Mouse (Mus musculus) cerebellum, postnatal 25 days (tissue): ENCODE measurements around the gene Rnaseh1.
A peak's percentile ranks its signal among the peaks of the same experiment; 100 is the strongest.

Experiments
- DNase-seq, 2 experiments: peaks; one replicate each; pipeline ENCODE4 v3.0.0; 2021; ENCODE audit warnings: mixed read lengths in 2 of 2

Rnaseh1 gene

DNA sequence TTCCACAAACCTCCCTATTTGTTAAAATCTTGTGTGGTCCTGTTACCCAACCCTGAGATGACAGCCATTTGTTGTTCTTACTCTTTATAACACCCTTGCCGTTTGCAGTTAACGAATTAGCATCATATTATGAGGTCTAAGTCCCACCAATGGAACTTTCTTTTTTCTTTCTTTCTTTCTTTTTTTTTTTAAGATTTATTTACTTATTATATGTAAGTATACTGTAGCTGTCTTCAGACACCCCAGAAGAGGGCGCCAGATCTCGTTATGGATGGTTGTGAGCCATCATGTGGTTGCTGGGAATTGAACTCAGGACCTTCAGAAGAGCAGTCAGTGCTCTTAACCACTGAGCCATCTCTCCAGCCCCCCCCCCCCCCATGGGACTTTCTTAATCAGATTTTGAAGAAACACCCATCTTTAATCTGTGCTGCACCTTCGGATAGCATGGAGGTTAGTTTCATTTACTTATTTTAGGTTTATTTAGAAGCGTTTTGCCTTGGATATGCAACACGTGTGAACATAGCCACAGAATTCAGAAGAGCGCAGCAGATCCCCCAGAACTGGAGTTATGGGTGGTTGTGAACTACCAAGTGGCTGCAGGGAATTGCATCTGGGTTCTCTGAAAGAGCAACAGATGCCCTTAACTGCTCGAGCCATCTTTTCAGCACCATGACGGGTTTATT is 24.8 kb downstream of the Rnaseh1 start:
- no peak for DNase-seq

DNA sequence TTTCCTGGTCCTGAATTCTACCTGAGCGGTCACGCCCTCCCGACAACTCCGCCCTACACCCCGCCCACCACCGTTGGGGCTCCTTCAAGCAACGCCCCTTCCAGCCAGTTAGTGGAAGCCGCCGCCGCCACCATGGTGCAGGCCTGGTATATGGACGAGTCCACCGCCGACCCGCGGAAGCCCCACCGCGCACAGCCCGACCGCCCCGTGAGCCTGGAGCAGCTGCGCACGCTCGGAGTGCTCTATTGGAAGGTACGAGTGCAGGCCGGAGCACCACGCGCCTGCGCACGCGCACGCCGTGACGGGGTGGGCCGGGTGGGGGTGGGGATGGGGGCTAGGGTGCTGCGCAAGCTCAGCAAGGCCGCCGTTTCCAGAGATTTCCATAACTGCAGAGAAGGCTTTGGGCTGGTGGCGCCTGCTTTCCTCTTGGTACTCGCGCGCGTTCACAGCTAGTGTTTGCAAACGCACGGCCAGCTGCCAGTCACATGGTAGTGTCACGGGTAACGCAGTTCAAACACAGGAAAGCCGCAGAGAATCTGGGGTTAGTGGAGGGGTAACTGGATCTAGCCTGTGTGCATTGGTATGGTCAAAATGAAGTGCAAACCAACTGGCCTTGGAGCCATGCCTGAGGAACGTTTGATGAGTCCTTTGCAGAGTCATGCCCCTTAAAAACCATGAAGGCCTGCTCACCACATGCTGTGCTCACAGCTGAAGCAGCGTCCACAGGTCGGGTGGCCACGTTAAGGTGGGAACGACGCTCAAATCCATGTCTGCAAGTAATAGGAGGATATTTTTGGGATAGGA is 25.9 kb downstream of the Rnaseh1 start, which contains the start of gene Adi1:
Gene Adi1 (plus strand): TSS at position 111 of the 804 bp plus-strand sequence.
- DNase-seq = peak; percentile 88

DNA sequence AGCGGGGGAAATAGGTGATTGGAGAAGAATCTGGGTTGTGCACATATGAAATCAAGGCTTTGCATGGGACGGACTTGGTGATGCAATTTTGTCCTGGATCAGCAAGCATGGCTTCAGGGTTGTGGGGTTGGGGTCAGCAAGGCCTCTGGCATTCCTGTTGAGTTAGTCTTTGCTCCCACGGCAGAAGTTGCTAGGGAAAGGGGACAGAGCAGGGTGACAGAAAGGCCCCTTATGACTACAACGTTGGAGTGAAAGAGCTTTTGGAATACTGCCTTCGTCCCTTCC is 26.5 kb downstream of the Rnaseh1 start:
- no peak for DNase-seq

GRCm38 (mm10) chr12:28684674-28685073 is 35.3 kb downstream of the Rnaseh1 start:
- DNase-seq = no peak

- no peak for DNase-seq
Observed at GRCm38 (mm10) chr12:28685771-28686170, 36.4 kb downstream of the Rnaseh1 start.

DNA sequence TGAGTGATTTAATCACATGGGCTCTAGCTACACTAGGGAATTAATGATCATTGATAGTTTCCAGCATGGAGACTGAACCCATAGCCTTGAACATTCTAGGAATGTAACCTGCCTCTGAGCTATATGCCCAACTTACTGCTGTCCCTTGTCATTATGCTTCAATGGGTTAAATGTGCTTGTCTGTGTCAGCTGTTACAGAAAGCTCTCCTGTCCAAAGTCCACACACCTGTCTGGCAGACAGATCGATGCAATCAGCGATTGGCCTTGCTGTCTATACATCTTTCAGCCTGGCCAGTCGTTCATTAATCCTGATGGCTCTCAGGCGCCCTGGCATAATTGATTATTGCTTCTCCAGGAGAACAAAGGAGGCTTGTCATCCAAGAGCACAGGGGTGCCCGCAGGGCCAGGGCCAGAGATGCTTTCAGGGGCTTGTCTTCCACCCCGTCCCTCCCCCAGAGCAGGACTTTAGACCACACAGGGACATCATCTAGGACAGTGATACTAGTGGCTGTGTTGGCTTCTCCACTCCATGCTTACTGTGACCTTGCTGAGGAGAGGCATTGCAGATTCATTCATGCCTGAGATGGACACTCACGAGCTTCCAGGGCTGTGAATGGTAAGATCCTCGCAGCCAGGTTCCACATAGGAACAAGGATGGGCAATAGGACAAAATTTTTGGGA is 36.9 kb downstream of the Rnaseh1 start:
- no peak for DNase-seq

DNA sequence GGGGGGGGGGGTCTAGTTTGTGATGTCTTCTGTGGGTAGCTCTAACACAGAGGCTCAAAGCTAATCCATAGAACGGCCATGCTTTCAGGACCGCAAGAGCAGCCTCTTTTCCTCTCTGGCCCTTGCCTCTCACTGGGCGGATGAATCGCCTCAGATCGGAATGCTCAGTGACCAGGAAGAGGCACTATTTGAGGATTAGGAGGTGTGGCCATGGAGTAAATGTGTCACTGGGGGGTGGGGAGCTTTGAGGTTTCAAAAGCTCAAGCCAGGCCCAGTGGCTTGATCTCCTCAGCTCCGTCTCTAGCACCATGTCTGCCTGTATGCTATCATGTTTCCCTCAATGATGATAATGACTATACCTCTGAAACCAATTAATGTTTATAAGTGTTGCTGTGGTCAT is 39.6 kb downstream of the Rnaseh1 start:
- DNase-seq = no peak

DNA sequence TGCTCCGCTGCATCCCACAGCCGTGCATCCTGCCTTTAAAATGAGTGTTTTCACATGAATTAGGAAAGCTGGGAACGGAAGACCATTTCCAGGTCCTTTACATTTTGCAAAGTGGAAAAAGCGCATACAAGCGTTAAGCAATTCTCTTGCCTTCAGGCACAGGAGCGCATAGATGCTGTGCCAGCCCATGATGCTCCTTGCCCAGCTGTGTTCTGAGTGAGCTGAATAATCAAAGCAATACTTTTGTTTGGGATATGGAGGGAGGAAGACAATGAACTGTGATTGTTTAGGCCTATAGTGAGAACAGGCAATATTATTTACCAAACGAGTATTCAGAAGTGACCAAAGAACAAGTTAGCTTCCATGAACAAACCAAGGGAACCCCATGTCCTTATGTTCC is 41.3 kb downstream of the Rnaseh1 start:
- no peak for DNase-seq

GRCm38 (mm10) chr12:28693738-28694137 is 44.3 kb downstream of the Rnaseh1 start:
- no peak for DNase-seq

- DNase-seq = peak in 1 of 2 experiments; percentile 24
Observed at GRCm38 (mm10) chr12:28694231-28694630, 44.8 kb downstream of the Rnaseh1 start.

- DNase-seq = peak; percentile 48 to 55
Observed at GRCm38 (mm10) chr12:28694776-28695175, 45.4 kb downstream of the Rnaseh1 start.

DNA sequence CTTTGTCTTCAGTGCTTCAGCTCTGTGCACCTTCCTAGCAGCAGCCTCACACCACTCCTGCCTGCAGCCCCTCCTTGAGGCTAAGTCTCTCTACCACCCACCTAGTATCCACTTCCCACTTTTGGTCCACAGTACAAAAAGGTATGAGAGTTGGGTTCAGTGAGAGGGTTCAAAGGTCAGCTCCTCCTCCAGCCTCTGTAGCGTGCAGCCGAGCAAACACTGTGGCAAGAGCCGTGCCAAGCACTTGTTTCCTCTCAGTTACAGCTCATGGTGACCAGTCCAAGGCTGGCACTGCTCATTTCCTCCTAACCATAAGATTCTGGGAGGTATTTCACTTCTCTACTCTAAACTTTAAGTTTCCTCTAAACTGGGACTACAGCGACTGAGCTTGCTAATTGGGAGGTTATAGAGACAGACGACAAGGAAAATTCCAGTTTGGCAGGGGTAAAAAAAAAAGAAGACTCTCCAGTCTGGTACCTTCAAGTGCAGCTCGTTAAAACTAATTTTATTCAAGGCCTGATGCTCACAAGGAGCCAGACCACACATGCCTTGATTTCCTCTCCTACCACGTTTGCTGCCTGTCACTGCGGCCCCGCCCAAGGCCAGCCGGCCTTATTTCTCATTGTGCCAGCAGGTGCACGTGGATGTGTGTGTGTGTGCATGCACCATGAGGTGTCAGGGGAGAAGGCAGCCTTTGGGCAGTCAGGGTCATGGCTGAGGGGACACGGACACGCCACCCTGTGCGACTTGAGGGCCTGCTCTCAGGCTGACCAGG is 48.6 kb downstream of the Rnaseh1 start:
- DNase-seq = no peak

- DNase-seq = no peak
Observed at GRCm38 (mm10) chr12:28699086-28699485, 49.7 kb downstream of the Rnaseh1 start.

- DNase-seq = peak; percentile 79 to 88
Observed at GRCm38 (mm10) chr12:28699656-28700055, 50.3 kb downstream of the Rnaseh1 start.

DNA sequence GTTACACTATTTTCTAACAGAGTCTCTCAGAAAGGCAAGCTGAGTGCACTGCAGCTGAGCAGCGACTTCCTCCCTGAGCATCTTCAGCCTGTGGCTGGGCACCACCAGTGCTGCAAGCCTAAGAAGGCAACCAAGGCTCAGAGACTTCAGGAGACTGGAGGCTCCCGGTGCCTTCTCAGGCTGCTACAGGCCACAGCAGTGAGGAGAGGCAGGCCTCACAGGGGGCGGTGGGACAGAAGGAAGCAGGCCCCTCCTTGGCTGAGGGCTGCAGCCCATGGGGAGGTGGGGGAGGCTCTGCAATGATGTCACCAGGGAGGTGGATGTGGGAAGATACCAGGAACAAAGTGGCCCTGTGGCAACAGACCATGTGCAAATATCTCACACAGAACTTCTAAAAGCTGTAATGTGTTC is 50.7 kb downstream of the Rnaseh1 start:
- peak; percentile 42 to 43 for DNase-seq

DNA sequence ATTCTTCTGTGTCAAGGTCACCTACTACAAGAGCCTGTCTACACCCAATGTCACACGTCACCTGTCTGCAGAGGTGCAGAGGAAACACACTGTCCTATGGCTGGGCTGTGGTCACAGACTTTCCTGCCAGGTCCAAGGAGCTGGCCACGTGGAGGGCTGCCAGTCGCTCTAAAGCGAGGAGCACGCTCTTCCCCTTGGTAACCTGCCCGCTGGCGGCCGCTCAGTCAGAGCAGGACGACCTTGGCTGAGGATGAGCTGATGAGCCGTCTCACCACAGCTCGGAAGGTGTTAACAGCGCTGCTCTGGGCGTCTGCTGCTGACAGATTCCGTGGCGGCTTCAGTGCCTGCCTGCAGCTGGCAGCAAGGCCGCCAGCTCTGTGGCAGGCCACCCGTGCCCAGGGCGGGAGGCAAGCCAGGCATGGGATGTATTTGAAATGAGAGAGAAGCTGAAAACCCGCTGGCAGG is 51.2 kb downstream of the Rnaseh1 start:
- DNase-seq = peak; percentile 82 to 89

DNA sequence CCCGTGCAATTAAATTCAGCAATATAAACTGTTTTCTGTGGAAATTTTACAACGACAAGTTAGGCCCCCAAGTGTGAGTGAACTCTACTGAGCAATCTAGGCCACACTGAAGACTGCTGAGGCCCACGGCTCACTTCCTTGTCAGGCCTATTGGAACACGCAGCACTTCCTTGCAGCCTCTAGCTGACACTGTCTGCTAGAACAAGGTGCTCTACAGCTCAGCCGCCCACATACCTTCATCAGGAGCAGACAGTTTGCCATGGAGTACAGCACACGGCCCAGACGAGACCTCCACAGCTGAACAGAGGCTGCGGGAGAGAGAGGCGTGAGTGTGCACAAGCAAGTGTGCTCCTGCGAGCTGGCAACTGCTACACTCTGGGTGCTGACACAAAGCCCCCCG is 51.9 kb downstream of the Rnaseh1 start:
- DNase-seq = no peak

DNA sequence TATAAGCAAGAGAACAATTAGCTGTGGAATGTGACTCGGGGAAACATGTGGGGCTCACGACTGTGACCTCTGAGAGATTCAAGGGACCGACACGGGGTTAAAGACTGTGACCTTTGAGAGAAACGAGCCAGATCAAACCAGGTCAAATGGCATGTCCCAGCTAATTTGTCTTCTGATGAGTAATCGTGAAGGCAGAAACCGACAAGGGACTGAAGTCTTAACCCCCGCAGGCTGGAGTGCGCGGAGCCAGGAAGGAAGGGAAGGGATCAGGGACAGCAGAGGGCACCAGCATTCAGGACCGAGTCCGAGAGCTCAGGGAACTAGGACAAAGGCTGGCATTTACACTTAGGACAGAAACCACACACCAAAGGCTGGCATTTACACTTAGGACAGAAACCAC is 55.0 kb downstream of the Rnaseh1 start:
- DNase-seq = peak in 1 of 2 experiments; percentile 33

DNA sequence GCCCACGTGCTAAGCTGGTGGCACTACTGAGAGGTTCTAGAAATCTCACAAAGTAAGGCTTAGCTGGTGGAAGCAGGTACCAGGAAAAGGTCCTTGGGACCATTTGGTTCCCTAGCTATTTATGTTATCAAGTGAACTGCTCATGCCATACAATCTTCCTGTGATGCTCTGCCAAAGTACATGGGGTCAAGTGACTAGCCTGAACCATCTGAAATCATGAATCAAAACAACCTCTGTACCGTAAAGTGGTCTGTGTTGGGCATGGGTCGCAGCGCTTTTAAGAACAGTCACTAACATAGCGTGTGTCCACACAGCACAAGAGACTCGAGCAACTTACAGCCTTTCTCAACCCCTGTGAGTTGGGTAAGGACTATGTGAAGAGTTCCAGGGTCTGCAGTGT is 55.8 kb downstream of the Rnaseh1 start:
- DNase-seq = no peak

DNA sequence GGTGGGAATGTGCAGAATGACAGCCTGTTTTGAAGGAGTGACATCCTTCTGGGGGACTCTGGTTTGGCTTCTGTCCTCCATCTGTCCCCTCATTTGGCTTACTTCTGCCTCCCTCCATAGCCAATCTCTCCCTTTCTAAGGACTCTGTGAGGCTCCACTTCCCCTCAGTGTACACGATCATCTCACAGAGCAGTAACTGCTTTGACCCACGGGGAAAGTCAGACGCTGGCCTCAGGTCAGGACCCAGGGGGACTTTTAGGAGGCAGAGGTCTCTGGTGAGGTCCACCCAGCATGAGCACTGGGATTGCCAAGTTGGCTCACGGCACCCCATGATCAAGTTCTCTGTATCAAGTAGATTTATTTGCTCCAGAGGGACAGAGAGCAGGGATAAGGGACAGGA is 58.8 kb downstream of the Rnaseh1 start:
- no peak for DNase-seq
